Mouse (Mus musculus) liver, embryonic 11.5 days (tissue): ENCODE measurements around the gene Mamdc2. TPM values are rescaled to one million over a fixed set of nuclear protein-coding genes. Genes with fewer than 3 reads are reported as not detected.

ENCODE experiments used
- ATAC-seq: fragments of 200-750 bp; cut with Nextera tagmentation; replicated peaks from 2 replicates; pipeline ENCODE4 v1.8.0; 2017; ENCODE audit warnings: moderate number of reproducible peaks, mild to moderate bottlenecking, moderate TSS enrichment, moderate library complexity; ENCODE audit not compliant: low FRiP score
- DNase-seq: peaks from one replicate; pipeline ENCODE4 v3.0.0-alpha.2; 2017; ENCODE audit warnings: low spot score
- H3K27ac ChIP-seq: fragments of 300-500 bp; sonication (generic); 2 replicates; pipeline ENCODE4 v1.5.1; 2014; ENCODE audit warnings: mild to moderate bottlenecking, low read depth, low read length, control low read depth
- H3K27me3 ChIP-seq: fragments of 300-500 bp; sonication (generic); replicated peaks from 2 replicates; pipeline ENCODE4 v1.6.1; 2014; ENCODE audit warnings: low read length, mixed read lengths; ENCODE audit not compliant: control insufficient read depth, insufficient read depth
- H3K36me3 ChIP-seq: fragments of 300-500 bp; sonication (generic); 2 replicates; pipeline ENCODE4 v1.6.1; 2014; ENCODE audit warnings: mild to moderate bottlenecking, low read length, moderate library complexity, mixed read lengths; ENCODE audit not compliant: control insufficient read depth, insufficient read depth
- H3K4me1 ChIP-seq: fragments of 300-500 bp; sonication (generic); replicated peaks from 2 replicates; pipeline ENCODE4 v1.6.1; 2014; ENCODE audit warnings: low read length, mixed read lengths; ENCODE audit not compliant: control insufficient read depth, insufficient read depth
- H3K4me2 ChIP-seq: fragments of 300-500 bp; sonication (generic); 2 replicates; pipeline ENCODE4 v1.6.1; 2014; ENCODE audit warnings: mild to moderate bottlenecking, control low read depth, moderate library complexity
- H3K4me3 ChIP-seq: fragments of 300-500 bp; sonication (generic); 2 replicates; pipeline ENCODE4 v1.5.1; 2014; ENCODE audit warnings: low read depth, low read length, control low read depth
- H3K9ac ChIP-seq: fragments of 300-500 bp; sonication (generic); 2 replicates; pipeline ENCODE4 v1.6.1; 2014; ENCODE audit warnings: low read depth, low read length, control low read depth
- H3K9me3 ChIP-seq: fragments of 300-500 bp; sonication (generic); 2 replicates; pipeline ENCODE4 v1.6.1; 2016; ENCODE audit warnings: low read length, inconsistent platforms, mixed read lengths; ENCODE audit not compliant: control insufficient read depth
- WGBS: fragments of 180-500 bp; shearing (Covaris S2); extraction: QIAGEN DNeasy Blood & Tissue Kit; methylation state at CpG from one replicate; pipeline ENCODE4 v1.1.7; 2014; 5-methylcytosine and 5-hydroxymethylcytosine counted together
- polyA plus RNA-seq: library from polyadenylated mRNA; unstranded; fragments of >200 nt; fragmentation: Nextera tagmentation; extraction: Ambion mirVana; gene quantifications from 2 replicates; pipeline ENCODE4 v1.2.1, GENCODE M21; 2014

Mamdc2 gene
- polyA plus RNA-seq, 1 experiment from 2014 or later: 0.29 TPM

DNA sequence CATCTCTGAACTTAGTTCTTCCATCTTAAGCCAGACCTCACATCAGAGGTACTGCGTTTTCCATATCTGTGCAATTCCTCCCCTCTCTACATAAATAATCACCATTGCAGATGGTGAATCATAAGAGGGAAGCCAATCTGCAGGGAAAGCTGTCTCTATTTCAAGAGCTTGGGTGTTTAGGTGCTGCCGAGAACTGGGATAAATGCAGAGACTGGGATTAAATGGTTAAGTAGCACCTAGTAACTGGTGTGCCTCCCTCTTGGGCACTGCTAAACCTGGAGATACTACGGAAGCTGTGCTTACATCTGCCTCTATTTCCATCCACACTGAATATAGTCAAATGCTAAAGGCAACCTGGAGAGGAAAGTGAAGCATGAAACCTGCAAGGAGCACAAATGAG lies 148.3 kb downstream of the Mamdc2 start:
- Histone ChIP-seq H3K4me1 (no peaks in the 10 kb centered on the region), H3K9ac (no peak overlapping the region), H3K9me3 (no peaks in the 10 kb centered on the region), H3K36me3 (no peaks in the 10 kb centered on the region), H3K4me3 (no peak overlapping the region), H3K4me2 (no peak overlapping the region), H3K27ac (no peak overlapping the region), H3K27me3 (no peaks in the 10 kb centered on the region)
- no peak for DNase-seq
- no peak for ATAC-seq
- WGBS: 82% methylated on average over 3 of the region's 3 CpGs

DNA sequence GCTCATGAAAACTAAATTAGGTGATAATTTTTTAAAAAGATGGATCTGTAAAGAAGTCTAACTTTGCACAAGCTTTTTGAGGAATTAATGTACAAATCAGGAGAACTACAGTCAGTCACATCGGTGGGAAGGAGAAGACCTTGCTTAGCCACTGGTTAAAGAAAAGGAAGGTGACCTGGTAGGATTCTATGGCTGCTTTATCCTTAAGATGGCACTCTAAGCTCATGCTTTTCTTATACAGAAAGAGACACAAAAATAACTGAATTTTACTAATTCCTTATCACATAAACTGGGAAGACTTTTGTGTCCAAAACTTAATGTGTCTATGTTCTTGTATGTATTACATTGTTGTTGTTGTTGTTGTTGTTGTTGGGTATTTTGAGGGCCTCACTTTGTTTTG lies 149.3 kb downstream of the Mamdc2 start:
- Histone ChIP-seq H3K4me3 (no peak overlapping the region), H3K4me1 (no peaks in the 10 kb centered on the region), H3K4me2 (no peak overlapping the region), H3K27ac (no peak overlapping the region), H3K9ac (no peak overlapping the region), H3K27me3 (no peaks in the 10 kb centered on the region), H3K36me3 (no peaks in the 10 kb centered on the region), H3K9me3 (no peaks in the 10 kb centered on the region)
- ATAC-seq (no peak), DNase-seq (no peak)
- 61% methylated on average over 1 of the region's 1 CpGs for WGBS

DNA sequence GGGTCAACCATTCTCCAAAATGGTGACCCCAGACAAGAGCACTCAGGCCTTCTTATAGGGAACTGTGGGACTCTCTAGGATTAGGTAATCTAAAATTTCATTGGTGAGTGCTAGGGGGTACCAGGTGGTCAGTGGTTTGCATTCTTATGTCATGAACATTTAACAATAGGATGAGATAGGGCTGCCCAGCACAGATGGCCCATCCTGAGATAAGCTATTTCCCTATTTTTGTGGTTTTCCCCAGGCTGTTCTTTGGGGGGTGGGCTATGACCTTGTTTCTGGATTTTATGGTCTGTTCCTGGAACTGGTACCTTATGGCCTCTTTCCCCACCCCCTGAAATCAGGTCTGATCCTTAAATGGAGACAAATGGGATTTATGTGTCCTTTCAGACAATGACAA lies 151.1 kb downstream of the Mamdc2 start:
- Histone ChIP-seq H3K27me3 (no peaks in the 10 kb centered on the region), H3K9ac (no peak overlapping the region), H3K9me3 (no peaks in the 10 kb centered on the region), H3K27ac (no peak overlapping the region), H3K4me2 (no peak overlapping the region), H3K4me1 (no peaks in the 10 kb centered on the region), H3K4me3 (no peak overlapping the region), H3K36me3 (no peaks in the 10 kb centered on the region)
- ATAC-seq (no peak), DNase-seq (no peak)

DNA sequence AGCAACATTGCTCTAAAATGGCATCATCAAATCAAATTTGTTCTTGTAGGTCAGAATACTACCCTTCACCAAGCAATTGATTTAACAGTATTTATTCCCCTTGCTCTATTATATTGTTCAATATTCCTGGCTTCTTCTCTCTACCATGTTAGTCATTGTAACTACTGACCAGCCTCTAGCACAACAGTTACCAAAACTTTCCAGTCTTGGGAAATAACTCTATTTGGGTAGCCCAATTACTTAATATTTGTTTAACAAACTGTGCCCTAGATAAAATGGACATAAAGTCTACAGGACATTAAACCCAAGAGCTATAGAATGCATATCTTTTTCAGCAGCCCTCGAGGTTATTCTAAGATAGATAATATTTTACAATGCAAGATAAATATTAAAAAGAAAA lies 159.0 kb downstream of the Mamdc2 start:
- Histone ChIP-seq H3K4me3 (no peak overlapping the region), H3K9me3 (0 out of 2 replicates have a peak, but pooled peaks cover 2% of the 10 kb centered on the region), H3K27me3 (no peaks in the 10 kb centered on the region), H3K9ac (no peak overlapping the region), H3K4me1 (no peaks in the 10 kb centered on the region), H3K27ac (no peak overlapping the region), H3K4me2 (no peak overlapping the region), H3K36me3 (no peaks in the 10 kb centered on the region)
- ATAC-seq (no peak), DNase-seq (no peak)
- 70% methylated on average over 1 of the region's 1 CpGs for WGBS

DNA sequence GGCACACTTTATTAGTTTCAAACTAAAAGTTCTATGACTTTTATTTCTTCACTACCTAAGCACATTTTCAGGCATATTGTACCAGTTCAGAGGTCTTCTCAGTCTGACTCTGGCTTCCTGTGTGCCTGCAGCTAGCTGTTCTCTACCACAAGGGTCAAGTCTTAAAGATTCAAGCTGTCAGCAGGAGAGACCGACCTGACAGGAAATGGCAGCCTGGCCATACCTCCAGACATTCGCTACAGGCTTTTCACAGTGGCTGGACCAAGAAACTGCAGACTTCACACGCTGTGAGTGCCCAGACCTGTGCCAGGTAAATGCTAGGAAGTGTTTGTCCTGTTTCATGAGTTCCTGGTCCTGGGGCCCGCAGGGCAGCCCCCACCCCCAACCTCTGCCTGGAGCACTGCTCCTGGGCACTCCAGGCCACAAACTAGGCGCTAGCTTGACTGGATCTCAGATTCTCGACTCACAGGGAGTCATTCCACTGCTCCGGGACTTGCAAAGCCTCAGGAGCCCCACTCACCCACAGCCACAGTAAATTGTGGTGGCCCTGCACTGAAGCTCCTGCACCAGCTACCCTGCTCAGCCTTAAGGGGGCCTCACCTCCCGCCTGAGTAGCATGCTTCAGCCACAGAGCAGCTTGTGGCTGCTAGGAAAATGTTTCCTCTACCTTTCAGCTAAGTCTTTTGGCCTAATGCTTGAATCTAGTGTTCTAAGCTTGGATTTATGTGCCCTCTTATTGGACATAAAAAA lies 166.2 kb downstream of the Mamdc2 start:
- no peak overlapping the region for H3K27ac ChIP-seq
- ATAC-seq (no peak), DNase-seq (no peak)
- H3K27me3 ChIP-seq: no peaks in the 10 kb centered on the region
- H3K36me3 ChIP-seq: no peaks in the 10 kb centered on the region
- no peaks in the 10 kb centered on the region for H3K4me1 ChIP-seq
- WGBS: 58% methylated on average over 8 of the region's 8 CpGs
- no peak overlapping the region for H3K4me3 ChIP-seq
- H3K9me3 ChIP-seq: no peaks in the 10 kb centered on the region
- no peak overlapping the region for H3K9ac ChIP-seq
- H3K4me2 ChIP-seq: no peak overlapping the region

DNA sequence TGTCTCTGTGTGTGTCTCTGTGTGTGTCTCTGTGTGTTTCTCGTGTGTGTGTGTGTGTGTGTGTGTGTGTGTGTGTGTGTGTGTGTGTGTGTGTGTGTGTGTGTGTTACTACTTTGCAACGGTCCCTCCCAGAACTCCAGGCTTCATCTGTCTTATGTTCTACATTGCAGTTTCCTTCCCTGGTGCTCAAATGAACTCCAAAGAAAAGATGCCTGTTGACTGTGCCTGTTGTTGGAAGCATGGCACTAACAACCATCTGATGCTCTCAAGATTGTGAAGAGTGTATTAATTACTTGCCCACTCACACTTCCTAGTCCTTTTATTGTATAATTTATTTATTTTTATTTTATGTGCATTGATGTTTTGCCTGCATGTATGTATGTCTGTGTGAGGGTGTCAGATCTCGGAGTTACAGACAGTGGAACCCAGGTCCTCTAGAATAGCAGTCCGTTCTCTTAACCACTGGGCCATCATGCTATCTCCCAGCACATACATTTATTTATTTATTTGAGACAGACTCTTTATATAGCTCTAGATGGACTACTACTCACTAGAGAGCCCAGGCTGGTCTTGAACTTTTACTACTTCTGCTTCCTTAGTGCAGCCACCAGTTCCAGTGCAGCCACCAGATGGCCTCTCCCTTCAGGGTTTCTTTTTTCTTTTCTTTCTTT lies 174.1 kb downstream of the Mamdc2 start:
- H3K4me3 ChIP-seq: peak overlapping the region; percentile 88
- no peak overlapping the region for H3K27ac ChIP-seq
- no peak for DNase-seq
- ATAC-seq: peak; percentile 16
- 49% methylated on average over 4 of the region's 4 CpGs for WGBS
- H3K4me1 ChIP-seq: peaks cover 7% of the 10 kb centered on the region
- H3K9me3 ChIP-seq: no peaks in the 10 kb centered on the region
- peak overlapping the region; percentile 96 for H3K9ac ChIP-seq
- H3K4me2 ChIP-seq: peak overlapping the region; percentile 85
- no peaks in the 10 kb centered on the region for H3K27me3 ChIP-seq
- no peaks in the 10 kb centered on the region for H3K36me3 ChIP-seq

DNA sequence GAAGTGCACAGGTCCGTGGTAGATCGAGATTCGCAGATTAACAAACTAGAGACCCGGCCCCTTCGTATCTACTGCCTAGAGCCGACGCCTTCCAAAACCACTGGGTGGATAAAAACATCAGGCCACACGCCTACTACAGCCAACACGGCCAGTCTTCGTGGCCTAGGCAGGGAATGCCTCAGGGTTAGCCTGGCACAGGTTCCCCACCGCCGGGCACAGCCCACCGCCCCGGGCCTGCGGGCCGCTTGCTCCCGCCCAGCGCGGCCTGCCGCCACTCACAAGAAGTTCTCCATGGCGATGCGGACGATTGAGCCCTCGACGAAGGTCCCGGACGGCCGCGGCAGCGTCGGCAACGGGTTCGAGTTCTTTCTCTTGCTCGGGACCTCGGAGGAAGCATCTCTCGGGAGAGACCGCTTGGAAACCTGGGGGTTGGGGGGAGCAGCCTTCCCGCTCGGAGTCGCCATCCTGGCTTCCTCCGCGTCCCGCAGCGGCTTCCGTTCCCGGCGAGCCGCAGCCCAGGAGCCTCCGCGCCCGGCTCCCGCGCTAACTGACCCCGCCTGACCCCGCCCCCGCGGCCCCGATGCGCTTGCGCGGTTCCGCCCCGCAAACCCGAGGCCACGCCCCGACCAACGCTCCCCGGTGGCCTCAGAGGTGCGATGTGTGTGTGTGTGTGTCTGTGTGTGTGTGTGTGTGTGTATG lies 174.7 kb downstream of the Mamdc2 start, which contains the start of gene Smc5:
Gene Smc5 (minus strand): TSS at position 543 of the 699 bp plus-strand sequence.
- Histone ChIP-seq H3K9ac (peak within 1 kb of the TSS; percentile 96), H3K4me2 (peak within 1 kb of the TSS; percentile 85), H3K9me3 (no peaks in the 10 kb centered on the region), H3K27me3 (no peaks in the 10 kb centered on the region), H3K36me3 (peaks cover 4% of the 10 kb centered on the region; the same call in 1 of the 2 replicates), H3K27ac (peak within 1 kb of the TSS; percentile 78), H3K4me1 (peaks cover 7% of the 10 kb centered on the region), H3K4me3 (peak within 1 kb of the TSS; percentile 88)
- DNase-seq (peak; percentile 91), ATAC-seq (peak; percentile 96)
- under 1% methylated on average over 69 of the region's 69 CpGs for WGBS

DNA sequence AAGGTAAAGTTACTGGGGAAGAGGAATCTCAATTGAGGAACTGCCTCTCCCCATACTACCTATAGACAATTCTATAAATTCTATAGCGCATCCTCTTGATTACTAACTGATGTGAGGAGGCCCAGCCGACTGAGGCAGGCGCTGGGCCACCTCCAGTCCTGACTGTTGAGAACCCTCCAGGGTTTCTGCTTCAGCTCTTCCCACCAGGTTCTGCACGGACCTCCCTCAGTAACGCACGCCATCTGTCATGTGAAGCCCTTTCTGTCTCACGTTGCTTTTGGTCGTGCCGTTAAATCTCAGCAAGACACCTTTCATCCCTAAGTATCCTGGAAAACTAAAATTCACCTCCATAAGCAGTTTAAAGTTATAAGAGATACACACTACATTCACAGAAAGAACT lies 191.5 kb downstream of the Mamdc2 start:
- Histone ChIP-seq H3K27ac (no peak overlapping the region), H3K4me3 (no peak overlapping the region), H3K4me1 (no peaks in the 10 kb centered on the region), H3K27me3 (no peaks in the 10 kb centered on the region), H3K4me2 (no peak overlapping the region), H3K9ac (no peak overlapping the region), H3K9me3 (no peaks in the 10 kb centered on the region), H3K36me3 (peaks cover 24% of the 10 kb centered on the region; the same call in 1 of the 2 replicates)
- ATAC-seq (no peak), DNase-seq (no peak)
- 90% methylated on average over 9 of the region's 9 CpGs for WGBS
